ENCODE assay signal across 9 mouse cellular contexts in the genomic region with DNA sequence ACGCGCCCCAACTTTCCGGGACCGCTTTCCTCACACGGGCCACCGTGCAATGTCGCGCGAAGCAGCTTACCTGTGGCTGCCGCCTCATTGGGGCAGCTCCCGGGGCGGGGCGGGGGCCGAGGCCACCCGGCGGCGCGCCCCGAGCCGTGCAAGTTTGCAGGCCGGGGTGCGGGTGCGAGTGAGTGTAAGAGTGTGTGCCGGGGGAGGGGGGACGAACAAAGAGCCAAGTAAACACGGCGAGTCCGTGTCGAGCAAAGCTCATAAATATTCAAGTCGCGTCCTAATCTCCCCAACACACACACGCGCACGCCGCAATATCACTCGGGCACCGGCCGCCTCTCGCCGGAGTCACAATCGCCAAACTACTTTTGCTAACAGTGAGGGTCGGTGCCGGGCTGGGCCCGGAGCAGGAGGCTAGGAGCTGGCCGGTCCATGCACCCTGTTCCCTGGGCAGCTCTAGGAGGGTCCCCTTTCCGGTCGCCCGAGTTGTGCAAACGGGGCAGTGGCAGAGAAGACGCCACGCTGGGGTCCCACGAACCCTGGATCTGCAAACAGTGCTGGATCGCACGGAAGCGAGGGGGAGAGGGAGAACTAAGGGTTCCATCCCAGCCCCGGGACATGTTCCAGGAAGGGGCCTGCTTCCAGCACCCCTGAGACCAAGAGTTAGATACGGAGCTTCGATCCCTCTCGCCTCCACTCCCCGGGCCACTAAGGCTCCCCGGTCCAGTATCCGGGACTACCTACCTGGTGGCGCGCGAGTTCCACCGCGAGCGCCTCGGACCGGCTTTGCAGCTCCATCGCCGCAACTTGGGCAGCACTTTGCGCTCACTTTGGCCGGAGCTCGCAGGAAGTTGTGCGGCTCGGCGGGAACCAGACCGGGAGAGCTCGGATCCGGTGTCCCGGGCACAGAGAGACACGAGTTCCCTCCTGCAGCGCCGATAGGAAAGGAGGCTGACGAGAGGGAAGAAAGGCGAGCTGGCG. TPM values are rescaled to one million over a fixed set of nuclear protein-coding genes. Genes with fewer than 3 reads are reported as not detected.
DNase-seq lines count a peak whose midpoint lies in the region; ATAC-seq lines count a peak whose summit lies in the region.
"Had no signal": no experiment of that assay in that cellular context is flagged by ENCODE, and none has a peak within 500 bp of the region (broad histone marks: within the 10 kb centered on the region; RNA-seq: fewer than 3 reads in every experiment).

No protein-coding gene starts in this region.

- intact Hi-C loops in heart, postnatal 25 days (cut with DNase I), result loop anchor here (2.0 to 5.0 kb wide), 2 partner anchors 67 to 134 kb away; a partner anchor contains a TSS
- intact Hi-C loops in left cerebral cortex, postnatal 36 days (cut with DNase I), result loop anchor here (1.0 to 10.0 kb wide), 4 partner anchors 18 to 140 kb away; a partner anchor contains a TSS

- 0 out of 2 replicates have a peak, but pooled peaks cover 5% of the 10 kb centered on the region for H3K36me3 ChIP-seq in forebrain, embryonic 13.5 days (ENCODE audit: poor library complexity, severe bottlenecking)
- H3K36me3 ChIP-seq in hindbrain, embryonic 14.5 days (replicated peaks; ENCODE audit: control insufficient read depth, insufficient read depth), result no peaks in the 10 kb centered on the region

- H3K9ac ChIP-seq in forebrain, embryonic 13.5 days, result peak overlapping the region; percentile 96
- peak overlapping the region; percentile 88 for H3K9ac ChIP-seq in hindbrain, embryonic 14.5 days

- no peaks in the 10 kb centered on the region for H3K9me3 ChIP-seq in forebrain, embryonic 13.5 days (replicated peaks)
- H3K9me3 ChIP-seq in hindbrain, embryonic 14.5 days (ENCODE audit: control insufficient read depth, low read length), result no peaks in the 10 kb centered on the region

- H3K4me1 ChIP-seq in forebrain, embryonic 13.5 days, result peaks cover 38% of the 10 kb centered on the region
- H3K4me1 ChIP-seq in hindbrain, embryonic 14.5 days (replicated peaks; ENCODE audit: control insufficient read depth, insufficient read depth, low read length), result peaks cover 33% of the 10 kb centered on the region

- peak overlapping the region; percentile 93 for H3K4me3 ChIP-seq in forebrain, embryonic 13.5 days
- peak overlapping the region; percentile 76 for H3K4me3 ChIP-seq in hindbrain, embryonic 14.5 days (replicated peaks; ENCODE audit: low read length)

- H3K4me2 ChIP-seq in forebrain, embryonic 13.5 days, result peak overlapping the region; percentile 83
- peak overlapping the region; percentile 96 for H3K4me2 ChIP-seq in hindbrain, embryonic 14.5 days (replicated peaks)

- peak overlapping the region; percentile 99 for H3K27ac ChIP-seq in forebrain, embryonic 13.5 days
- H3K27ac ChIP-seq in hindbrain, embryonic 14.5 days, result peak overlapping the region; percentile 96
- H3K27ac ChIP-seq: macrophage had no signal

- no peaks in the 10 kb centered on the region for H3K27me3 ChIP-seq in forebrain, embryonic 13.5 days
- H3K27me3 ChIP-seq in hindbrain, embryonic 14.5 days (ENCODE audit: control insufficient read depth, insufficient read depth, low read length), result no peaks in the 10 kb centered on the region

- peak; percentile 95 for DNase-seq in heart, adult 11 months
- no peak for DNase-seq in heart, postnatal 25 days (ENCODE audit: low spot score)
- peak; percentile 68 for DNase-seq in hindbrain, embryonic 14.5 days (ENCODE audit: low spot score)
- peak; percentile 39 to 57 for DNase-seq in left cerebral cortex, postnatal 36 days (ENCODE audit: low spot score in 2 of 2)
- DNase-seq in mesoderm, embryonic 11.5 days (ENCODE audit: low read depth, low spot score), result peak; percentile 75
- DNase-seq in right cerebral cortex, postnatal 14 days, result peak; percentile 44

- ATAC-seq in cerebellum, adult (ENCODE audit: insufficient number of reproducible peaks, low FRiP score, low TSS enrichment), result peak; percentile 27; the same call in 1 of the 2 replicates
- peak; percentile 20 for ATAC-seq in forebrain, embryonic 13.5 days
- ATAC-seq in hindbrain, embryonic 14.5 days (ENCODE audit: low FRiP score), result peak; percentile 33; the same call in 1 of the 2 replicates

- under 1% methylated on average over 83 of the region's 88 CpGs for WGBS in forebrain, embryonic 13.5 days
- WGBS in hindbrain, embryonic 14.5 days, result under 1% methylated on average over 84 of the region's 88 CpGs

RNA-seq across cellular contexts. Expression of a gene that starts 0.6 kb away (rescaled TPM):
- total RNA-seq in heart, postnatal 25 days (2021), result 1 to 10 TPM; 1.7 to 2.4 TPM
- 16.4 and 17.1 TPM in 2 replicates for polyA plus RNA-seq in forebrain, embryonic 13.5 days (2015; fragmentation: Nextera tagmentation; extraction: Ambion mirVana)
- 5.8 and 8.8 TPM in 2 replicates for polyA plus RNA-seq in hindbrain, embryonic 14.5 days (2014; fragmentation: Nextera tagmentation; extraction: Ambion mirVana)
- total RNA-seq in left cerebral cortex, postnatal 36 days (2021), result 10 to 100 TPM; 11.0 to 18.6 TPM
